Mouse (Mus musculus): ENCODE measurements around the gene Twf1.

Gene Twf1

GRCm38 (mm10) chr15:94589219-94590075 lies at the start of gene Twf1:
Gene Twf1 (minus strand): TSS chr15:94589889.
- in situ Hi-C loops (cut with MboI, MseI) = no loop called here

DNA sequence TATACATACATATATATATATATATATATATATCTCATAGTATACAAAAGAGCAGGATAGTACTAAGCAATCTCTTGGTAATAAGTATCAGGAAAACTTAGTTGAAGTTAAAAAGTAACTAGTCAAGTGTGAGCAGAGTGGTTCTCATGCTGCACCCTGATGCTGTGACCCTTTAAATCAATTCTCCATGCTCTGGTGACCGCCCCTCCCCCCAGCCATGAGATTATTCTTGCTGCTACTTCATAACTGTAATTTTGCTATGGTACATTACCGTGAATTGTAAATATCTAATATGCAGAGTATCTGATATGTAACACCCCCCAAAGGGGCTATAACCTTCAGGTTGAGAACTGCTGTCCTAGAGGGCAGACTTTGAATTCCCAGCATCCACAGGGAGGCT lies 49.4 kb upstream of the Twf1 start:
- in situ Hi-C loops (cut with MboI, MseI) = no loop called here

DNA sequence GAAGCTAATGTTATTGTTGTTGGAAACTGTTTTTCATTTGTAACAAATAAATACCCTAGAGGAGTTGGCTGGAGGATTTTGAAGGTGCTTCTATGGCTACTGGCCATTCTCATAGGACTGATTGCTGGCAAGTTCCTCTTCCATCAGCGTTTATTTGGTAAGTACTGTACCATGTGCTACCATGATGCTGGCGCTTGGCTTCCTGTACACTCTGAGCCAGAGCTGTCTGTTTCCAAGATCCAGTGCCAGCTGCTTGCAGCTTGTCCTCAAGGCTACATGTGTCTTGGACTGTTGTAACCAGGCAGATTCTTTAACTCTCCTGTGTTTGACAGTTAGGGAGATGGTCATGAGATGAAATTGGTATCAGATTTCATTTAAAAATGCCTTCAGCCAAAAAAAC lies 48.5 kb upstream of the Twf1 start:
- in situ Hi-C loops (cut with MboI, MseI) = no loop called here

- in situ Hi-C loops (cut with MboI, MseI) = no loop called here
Measured at GRCm38 (mm10) chr15:94634524-94634923, 44.8 kb upstream of the Twf1 start.

DNA sequence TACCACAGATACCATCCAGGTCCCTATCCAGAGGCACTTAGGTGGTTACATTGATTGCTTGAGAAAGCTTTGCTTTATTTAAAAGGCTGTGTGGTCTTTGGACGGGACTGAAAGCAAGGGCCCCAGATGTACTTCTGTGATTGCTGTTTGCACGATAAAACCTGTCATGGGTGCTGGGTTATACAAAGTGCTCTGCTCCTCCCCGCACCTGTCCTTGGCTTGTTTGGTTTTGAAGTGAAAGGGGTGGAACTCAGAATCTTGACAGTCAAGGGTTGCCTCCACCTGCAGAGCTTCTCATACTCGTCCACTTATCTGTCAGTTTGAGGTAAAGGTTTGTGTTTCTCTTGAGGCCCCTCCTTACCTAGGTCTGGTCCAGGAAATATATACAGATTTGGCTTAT lies 40.9 kb upstream of the Twf1 start:
- in situ Hi-C loops (cut with MboI, MseI) = no loop called here

GRCm38 (mm10) chr15:94628830-94629601 lies 39.3 kb upstream of the Twf1 start, which contains the start of gene Tmem117:
Gene Tmem117 (plus strand): TSS chr15:94629232.
- in situ Hi-C loops (cut with MboI, MseI) = no loop called here

- in situ Hi-C loops (cut with MboI, MseI) = no loop called here
Measured at GRCm38 (mm10) chr15:94628463-94628829, 38.8 kb upstream of the Twf1 start.

DNA sequence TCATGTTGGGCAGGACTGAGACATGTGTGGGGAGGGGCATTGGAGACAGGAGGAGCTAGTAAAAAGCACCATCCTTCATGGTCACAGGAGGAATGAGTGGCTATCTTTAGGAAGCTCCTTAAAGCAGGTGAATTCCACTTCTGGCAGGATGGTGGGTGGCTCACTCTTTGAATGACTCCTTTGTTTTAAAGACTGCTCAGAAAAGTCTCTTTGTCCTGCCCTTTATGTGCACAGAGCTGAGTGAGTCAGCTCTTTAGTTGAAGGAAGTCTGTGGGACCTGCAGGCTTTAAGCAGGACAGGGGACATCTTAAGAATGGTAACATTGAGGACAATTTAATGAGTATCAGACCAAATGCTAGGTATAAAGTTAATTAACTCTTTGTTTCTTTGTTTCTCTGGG lies 31.2 kb upstream of the Twf1 start:
- in situ Hi-C loops (cut with MboI, MseI) = no loop called here

- in situ Hi-C loops (cut with MboI, MseI) = no loop called here
Measured at GRCm38 (mm10) chr15:94616036-94616435, 26.3 kb upstream of the Twf1 start.

GRCm38 (mm10) chr15:94607768-94608167 lies 18.1 kb upstream of the Twf1 start:
- in situ Hi-C loops (cut with MboI, MseI) = no loop called here

GRCm38 (mm10) chr15:94602441-94602840 lies 12.8 kb upstream of the Twf1 start:
- in situ Hi-C loops (cut with MboI, MseI) = loop anchor here (5.0 kb wide), 1 partner anchor 55 kb away; no protein-coding TSS in a partner anchor

- in situ Hi-C loops (cut with MboI, MseI) = loop anchor here (5.0 kb wide), 1 partner anchor 54 kb away; no protein-coding TSS in a partner anchor
Measured at GRCm38 (mm10) chr15:94601339-94601738, 11.7 kb upstream of the Twf1 start.

DNA sequence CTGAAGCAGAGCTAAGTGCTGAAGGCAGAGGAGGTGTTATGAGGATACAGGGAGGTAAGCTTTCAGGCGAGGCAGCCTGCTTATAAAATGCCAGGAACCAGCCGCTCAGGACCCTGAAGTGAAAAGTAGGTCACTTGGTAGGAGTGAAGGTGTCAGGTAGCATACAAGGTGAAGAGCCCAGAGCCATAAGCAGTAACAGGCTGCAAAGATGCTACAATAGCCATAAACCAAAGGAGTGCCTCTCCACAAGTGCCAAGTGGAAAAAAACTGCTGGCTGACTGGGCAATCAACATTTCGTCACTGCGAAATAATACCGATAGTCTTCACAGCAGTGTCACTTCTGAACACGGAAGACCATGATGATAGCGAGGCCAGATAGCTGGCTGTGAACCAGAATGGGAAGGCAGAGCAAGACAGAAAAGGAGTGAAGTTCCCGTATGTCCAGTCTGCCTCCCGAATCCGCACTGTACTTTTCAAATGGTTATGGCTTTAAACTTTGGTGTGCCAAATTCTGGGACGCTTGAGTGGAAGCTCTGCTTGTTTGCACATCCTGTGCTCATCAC lies 10.5 kb upstream of the Twf1 start:
- in situ Hi-C loops (cut with MboI, MseI) = loop anchor here (5.0 kb wide), 1 partner anchor 53 kb away; no protein-coding TSS in a partner anchor

GRCm38 (mm10) chr15:94593586-94593985 lies 3.9 kb upstream of the Twf1 start:
- in situ Hi-C loops (cut with MboI, MseI) = no loop called here

- in situ Hi-C loops (cut with MboI, MseI) = no loop called here
Measured at GRCm38 (mm10) chr15:94591356-94591755, 1.7 kb upstream of the Twf1 start.

DNA sequence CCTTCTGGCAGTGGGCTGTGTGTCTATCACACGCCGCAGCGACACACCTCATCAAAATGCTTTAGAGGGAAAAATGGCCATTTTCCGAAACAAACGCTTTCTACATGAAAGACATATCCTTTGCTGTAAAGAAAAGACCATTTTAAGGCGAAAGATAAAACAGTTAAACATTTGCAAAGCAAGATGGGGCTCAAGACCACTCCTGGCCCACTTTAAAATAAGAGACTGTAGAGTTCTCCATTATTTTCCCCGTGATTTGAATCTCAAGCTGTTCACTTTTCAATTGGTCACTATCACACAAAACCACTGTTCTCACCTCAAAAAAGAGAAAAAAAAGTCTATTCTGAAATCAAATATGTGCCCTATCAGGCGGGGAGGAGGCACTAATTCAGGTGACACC lies 394 bp upstream of the Twf1 start:
- in situ Hi-C loops (cut with MboI, MseI) = no loop called here

DNA sequence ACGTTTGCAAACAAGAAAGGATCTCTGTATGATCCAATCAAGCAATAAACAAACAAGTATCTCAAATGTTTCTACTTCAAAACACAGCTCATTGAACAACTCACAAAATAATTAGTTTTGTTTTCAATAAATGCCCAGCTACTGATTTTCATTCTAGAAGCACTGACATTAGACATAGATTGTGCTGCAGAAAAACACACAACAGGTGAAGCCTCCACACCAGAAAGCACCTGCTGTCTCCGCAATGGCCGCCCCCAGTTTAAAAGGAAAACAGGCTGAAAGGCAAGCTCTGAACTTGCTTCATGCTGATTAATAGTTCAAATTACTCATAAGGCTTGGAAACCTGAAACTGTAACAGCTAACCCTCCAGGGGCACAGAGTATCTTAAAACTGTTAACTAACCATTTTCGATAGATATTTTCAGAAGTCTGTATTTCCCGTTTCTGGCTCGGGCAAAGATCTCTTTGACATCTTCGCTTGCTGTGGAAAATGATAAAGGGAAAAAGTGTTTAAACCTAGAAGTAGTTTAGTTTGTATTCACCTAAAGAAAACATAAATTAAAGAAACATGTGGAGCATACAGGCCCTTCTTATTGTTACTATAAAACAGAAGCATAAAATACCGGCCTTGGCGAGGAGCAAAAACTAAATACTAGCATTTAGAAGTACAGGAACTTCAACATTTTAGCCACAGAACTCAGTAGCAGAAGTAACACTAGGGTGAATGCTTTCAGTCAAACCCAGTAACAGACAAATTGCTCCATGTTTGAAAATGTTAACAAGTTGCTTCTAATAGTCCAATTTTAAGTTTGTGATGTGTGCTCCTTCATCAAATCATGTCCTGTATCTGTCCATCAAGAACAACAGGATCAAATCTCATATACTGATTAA lies 1.6 kb downstream of the Twf1 start:
- in situ Hi-C loops (cut with MboI, MseI) = no loop called here

GRCm38 (mm10) chr15:94584738-94585137 lies 5.0 kb downstream of the Twf1 start:
- in situ Hi-C loops (cut with MboI, MseI) = no loop called here

DNA sequence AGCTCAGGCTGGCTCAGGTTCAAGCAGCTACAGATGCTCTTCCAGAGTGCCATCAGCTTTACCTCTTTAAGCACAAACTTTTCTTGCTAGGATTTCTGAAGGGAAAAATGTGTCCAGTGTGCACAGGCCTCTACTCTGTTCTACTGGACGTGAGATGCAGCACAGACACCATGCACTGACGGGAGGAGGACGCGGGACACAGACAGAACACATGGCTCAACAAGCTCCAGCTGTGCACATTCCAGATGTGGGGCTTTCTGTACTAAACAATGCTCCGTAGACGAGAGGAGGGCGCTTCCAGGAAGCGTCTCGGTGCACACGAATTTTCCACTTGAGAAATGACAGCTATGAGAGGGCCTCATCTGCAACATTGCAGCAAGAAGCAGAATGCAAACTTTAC lies 6.5 kb downstream of the Twf1 start:
- in situ Hi-C loops (cut with MboI, MseI) = no loop called here

GRCm38 (mm10) chr15:94582000-94582593 lies 7.6 kb downstream of the Twf1 start:
- in situ Hi-C loops (cut with MboI, MseI) = no loop called here
